In genomic region chr13:6629927-6630326, GRCm38 (mm10) we compare ENCODE assay signal across 20 mouse cellular contexts. TPM values are rescaled to one million over a fixed set of nuclear protein-coding genes. Genes with fewer than 3 reads are reported as not detected.
DNase-seq lines count a peak whose midpoint lies in the region; ATAC-seq and TF ChIP-seq lines count a peak whose summit lies in the region.
"Had no signal": no experiment of that assay in that cellular context is flagged by ENCODE, and none has a peak within 500 bp of the region (broad histone marks: within the 10 kb centered on the region; RNA-seq: fewer than 3 reads in every experiment).

No protein-coding gene starts in this region.

- no peaks in the 10 kb centered on the region; the same call in 1 of the 2 replicates for H3K36me3 ChIP-seq in heart, postnatal 0 days (replicated peaks; ENCODE audit: control insufficient read depth, insufficient read depth, low read length)
- H3K36me3 ChIP-seq in neural tube, embryonic 15.5 days: no peaks in the 10 kb centered on the region
- H3K36me3 ChIP-seq: embryonic facial prominence, embryonic 13.5 days; liver, embryonic 15.5 days had no signal

- no peak for TF ChIP-seq CTCF in heart, postnatal 0 days (IDR thresholded peaks at IDR 0.05; ENCODE audit: low read depth)

- WGBS in heart, postnatal 0 days: 37% methylated on average over 5 of the region's 5 CpGs
- WGBS in neural tube, embryonic 15.5 days: 70% methylated on average over 5 of the region's 5 CpGs

- 0 out of 2 replicates have a peak overlapping the region, but pooled peaks have one; percentile 16 for H3K27ac ChIP-seq in heart, postnatal 0 days (ENCODE audit: low read depth)
- H3K27ac ChIP-seq in neural tube, embryonic 15.5 days (replicated peaks): no peak overlapping the region
- H3K27ac ChIP-seq: embryonic facial prominence, embryonic 13.5 days; gastrocnemius, adult 2 months; hindbrain, embryonic 15.5 days; liver, embryonic 15.5 days had no signal

- no peaks in the 10 kb centered on the region for H3K27me3 ChIP-seq in heart, postnatal 0 days (ENCODE audit: control insufficient read depth, insufficient read depth, low read length)
- no peaks in the 10 kb centered on the region for H3K27me3 ChIP-seq in neural tube, embryonic 15.5 days (replicated peaks)
- H3K27me3 ChIP-seq: embryonic facial prominence, embryonic 13.5 days; hindbrain, embryonic 15.5 days; liver, embryonic 15.5 days had no signal

- H3K4me1 ChIP-seq in heart, postnatal 0 days (ENCODE audit: control insufficient read depth, insufficient read depth): peaks cover 61% of the 10 kb centered on the region
- H3K4me1 ChIP-seq in neural tube, embryonic 15.5 days: peaks cover 3% of the 10 kb centered on the region; the same call in 1 of the 2 replicates
- H3K4me1 ChIP-seq: hindbrain, embryonic 15.5 days had no signal

- intact Hi-C loops in heart, postnatal 36 days (cut with DNase I): no loop called here

- H3K9me3 ChIP-seq in heart, postnatal 0 days (replicated peaks; ENCODE audit: control insufficient read depth, low read length): no peaks in the 10 kb centered on the region
- H3K9me3 ChIP-seq in neural tube, embryonic 15.5 days (replicated peaks): no peaks in the 10 kb centered on the region
- H3K9me3 ChIP-seq: embryonic facial prominence, embryonic 13.5 days; hindbrain, embryonic 15.5 days; liver, embryonic 15.5 days had no signal

- ATAC-seq in heart, postnatal 0 days (ENCODE audit: insufficient read depth, low read depth): no peak
- ATAC-seq in neural tube, embryonic 15.5 days (ENCODE audit: low FRiP score): no peak
- ATAC-seq: CD4-positive, CD25-positive, alpha-beta regulatory T cell, adult 4 months; forebrain, postnatal 0 days had no signal

- no peak overlapping the region for H3K9ac ChIP-seq in heart, postnatal 0 days (replicated peaks; ENCODE audit: low read depth, low read length)
- no peak overlapping the region for H3K9ac ChIP-seq in neural tube, embryonic 15.5 days (replicated peaks)
- H3K9ac ChIP-seq: embryonic facial prominence, embryonic 13.5 days; forebrain, postnatal 0 days; hindbrain, embryonic 15.5 days; liver, embryonic 15.5 days had no signal

- TF ChIP-seq EP300 in heart, postnatal 0 days (IDR thresholded peaks at IDR 0.05; ENCODE audit: low read depth): no peak

- DNase-seq in embryo, embryonic 10 days (ENCODE audit: low spot score): peak; percentile 48
- no peak for DNase-seq in embryo, embryonic 9.5 days (ENCODE audit: extremely low spot score)
- DNase-seq in heart, postnatal 0 days (ENCODE audit: low spot score): no peak
- no peak for DNase-seq in heart, postnatal 36 days
- peak; percentile 35 for DNase-seq in neural tube, embryonic 10.5 days (ENCODE audit: extremely low spot score, low spot score)
- DNase-seq in adrenal gland, adult 8-10 months: no peak
- no peak for DNase-seq in MN1 (ENCODE audit: low spot score)
- DNase-seq: adrenal gland, adult 2 months; forebrain, postnatal 0 days; gastrocnemius, adult 2 months; heart, adult 18-20 months; kidney, adult 18-20 months; lung, postnatal 10 days; right cerebral cortex, postnatal 25 days; thymus, postnatal 14 days had no signal

- no peak overlapping the region for H3K4me3 ChIP-seq in heart, postnatal 0 days (ENCODE audit: low read depth, low read length)
- H3K4me3 ChIP-seq in neural tube, embryonic 15.5 days (replicated peaks): no peak overlapping the region
- H3K4me3 ChIP-seq: embryonic facial prominence, embryonic 13.5 days; gastrocnemius, adult 2 months; hindbrain, embryonic 15.5 days; liver, embryonic 15.5 days had no signal

- no peak overlapping the region for H3K4me2 ChIP-seq in heart, postnatal 0 days (ENCODE audit: low read depth, low read length)
- no peak overlapping the region for H3K4me2 ChIP-seq in neural tube, embryonic 15.5 days
- H3K4me2 ChIP-seq: embryonic facial prominence, embryonic 13.5 days; hindbrain, embryonic 15.5 days; liver, embryonic 15.5 days had no signal

RNA-seq across cellular contexts. Expression of gene Pfkp, which starts 18.6 kb away (rescaled TPM):
- 149 and 162 TPM in 2 replicates for total RNA-seq in heart, postnatal 0 days (2014; rRNA removed; ENCODE audit: low replicate concordance)
- polyA plus RNA-seq in heart, postnatal 0 days (2015; fragmentation: Nextera tagmentation; extraction: Ambion mirVana): 77.3 and 82.9 TPM in 2 replicates
- 10 to 100 TPM; 49.0 to 65.7 TPM for total RNA-seq in heart, postnatal 36 days (2021)
- 441 and 554 TPM in 2 replicates for polyA plus RNA-seq in neural tube, embryonic 15.5 days (2015; fragmentation: Nextera tagmentation; extraction: Ambion mirVana)
- 10 to 100 TPM; 47.7 to 91.4 (median 68.9) TPM for total RNA-seq in adrenal gland, adult 8-10 months (2022)

Comparison
In these comparisons a context has a peak if more than half of its experiments do, and no peak if none do; other contexts are left out.
1. DNase-seq: peak in embryo, embryonic 10 days (single experiment) and neural tube, embryonic 10.5 days (single experiment); none in embryo, embryonic 9.5 days (single experiment), heart, postnatal 0 days (single experiment), heart, postnatal 36 days (0 of 2), adrenal gland, adult 8-10 months (single experiment) and MN1 (single experiment).